Mouse (Mus musculus) neural tube, embryonic 15.5 days (tissue): ENCODE results near the gene Irf2bpl. TPM values are rescaled to one million over a fixed set of nuclear protein-coding genes. Genes with fewer than 3 reads are reported as not detected.

Source experiments
- ATAC-seq: fragments of 200-750 bp; cut with Nextera tagmentation; 2 replicates; pipeline ENCODE4 v1.8.0; 2017; ENCODE audit warnings: mild to moderate bottlenecking, moderate TSS enrichment, moderate library complexity; ENCODE audit not compliant: low FRiP score
- H3K27ac ChIP-seq: fragments of 300-500 bp; sonication (generic); replicated peaks from 2 replicates; pipeline ENCODE4 v1.5.1; 2015; ENCODE audit warnings: mild to moderate bottlenecking, inconsistent platforms
- H3K27me3 ChIP-seq: fragments of 300-500 bp; sonication (generic); replicated peaks from 2 replicates; pipeline ENCODE4 v1.6.1; 2015; ENCODE audit warnings: inconsistent platforms
- H3K36me3 ChIP-seq: fragments of 300-500 bp; sonication (generic); 2 replicates; pipeline ENCODE4 v1.6.1; 2015; ENCODE audit warnings: inconsistent platforms
- H3K4me1 ChIP-seq: fragments of 300-500 bp; sonication (generic); 2 replicates; pipeline ENCODE4 v1.6.1; 2015; ENCODE audit warnings: inconsistent platforms
- H3K4me2 ChIP-seq: fragments of 300-500 bp; sonication (generic); 2 replicates; pipeline ENCODE4 v1.6.1; 2015; ENCODE audit warnings: inconsistent platforms, mild to moderate bottlenecking, moderate library complexity
- H3K4me3 ChIP-seq: fragments of 300-500 bp; sonication (generic); replicated peaks from 2 replicates; pipeline ENCODE4 v1.5.1; 2015; ENCODE audit warnings: mild to moderate bottlenecking, inconsistent platforms
- H3K9ac ChIP-seq: fragments of 300-500 bp; sonication (generic); replicated peaks from 2 replicates; pipeline ENCODE4 v1.6.1; 2015; ENCODE audit warnings: mild to moderate bottlenecking, inconsistent platforms
- H3K9me3 ChIP-seq: fragments of 300-500 bp; sonication (generic); replicated peaks from 2 replicates; pipeline ENCODE4 v1.6.1; 2016; ENCODE audit warnings: inconsistent platforms
- WGBS: fragments of 180-500 bp; shearing (Covaris S2); methylation state at CpG from one replicate; pipeline ENCODE4 v1.1.7; 2015; ENCODE audit warnings: mixed read lengths; 5-methylcytosine and 5-hydroxymethylcytosine counted together
- polyA plus RNA-seq: library from polyadenylated mRNA; unstranded; fragments of >200 nt; fragmentation: Nextera tagmentation; extraction: Ambion mirVana; gene quantifications from 2 replicates; pipeline ENCODE4 v1.2.1, GENCODE M21; 2015

Irf2bpl gene
- polyA plus RNA-seq, 1 experiment from 2014 or later: 69.9 TPM

DNA sequence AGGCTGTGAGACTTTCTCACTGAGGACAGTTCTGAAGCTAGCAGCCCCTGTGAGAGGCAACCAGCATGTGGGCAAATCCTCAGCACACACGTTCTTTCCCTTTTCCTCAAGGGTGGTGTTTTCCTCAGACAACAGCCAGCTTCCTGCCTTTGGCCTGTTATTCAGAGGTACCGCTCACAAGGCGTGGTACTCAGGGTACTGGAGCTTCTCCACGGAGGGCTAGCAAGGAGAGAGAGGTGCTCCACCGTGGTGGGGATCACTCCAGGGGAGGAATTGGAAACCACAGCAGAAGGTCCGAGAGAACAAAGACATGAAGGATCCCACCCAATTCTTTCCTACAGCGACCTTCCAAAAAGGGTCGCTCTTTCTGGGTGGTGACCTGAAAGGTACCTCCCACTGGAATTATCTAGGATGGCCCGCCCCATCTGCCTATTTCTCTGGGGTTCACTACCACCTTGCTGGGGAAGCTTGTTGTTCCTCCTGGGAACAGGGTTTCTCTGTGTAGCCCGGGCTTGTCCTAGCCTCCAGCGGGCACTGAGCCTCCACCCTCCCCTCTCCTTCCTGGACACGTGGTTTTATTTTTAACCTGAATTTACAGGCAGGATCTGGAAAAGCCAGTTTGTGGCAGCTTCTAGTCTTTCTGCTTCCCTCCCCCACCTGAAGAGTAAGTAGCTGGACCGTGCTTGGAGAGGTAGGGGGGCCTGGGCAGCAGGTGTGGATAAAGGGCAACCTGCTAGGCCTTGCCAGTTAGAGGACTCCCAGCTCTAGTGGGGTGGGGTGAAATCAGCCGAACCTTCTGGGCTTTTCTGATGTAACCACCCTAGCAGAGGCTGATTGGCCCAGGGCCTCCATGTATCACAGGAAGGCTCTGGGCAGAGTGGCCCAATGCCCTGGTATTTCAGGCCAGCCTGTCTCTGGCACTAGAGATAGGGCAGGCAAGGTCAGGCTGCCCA, 17.1 kb downstream of the Irf2bpl start:
- no peak overlapping the region for H3K27ac ChIP-seq
- ATAC-seq: no peak
- 54% methylated on average over 14 of the region's 14 CpGs for WGBS

GRCm38 (mm10) chr12:86864316-86865020, 20.1 kb downstream of the Irf2bpl start:
- no peaks in the 10 kb centered on the region for H3K9me3 ChIP-seq

More for the DNA sequence above, 17.1 kb downstream of the Irf2bpl start:
- Histone ChIP-seq H3K4me1 (peaks cover 4% of the 10 kb centered on the region), H3K9ac (no peak overlapping the region), H3K27me3 (no peaks in the 10 kb centered on the region), H3K4me3 (no peak overlapping the region), H3K36me3 (no peaks in the 10 kb centered on the region), H3K4me2 (no peak overlapping the region), H3K9me3 (no peaks in the 10 kb centered on the region)

GRCm38 (mm10) chr12:86859924-86860790, 24.4 kb downstream of the Irf2bpl start:
- Histone ChIP-seq H3K4me3 (no peak overlapping the region), H3K9me3 (no peaks in the 10 kb centered on the region), H3K4me1 (peaks cover 28% of the 10 kb centered on the region), H3K9ac (0 out of 2 replicates have a peak overlapping the region, but pooled peaks have one; percentile 17), H3K27me3 (no peaks in the 10 kb centered on the region), H3K27ac (peak overlapping the region; percentile 77), H3K4me2 (no peak overlapping the region), H3K36me3 (no peaks in the 10 kb centered on the region)
- ATAC-seq: peak; percentile 20; the same call in 1 of the 2 replicates
- 28% methylated on average over 10 of the region's 10 CpGs for WGBS

More at GRCm38 (mm10) chr12:86864316-86865020, 20.1 kb downstream of the Irf2bpl start:
- H3K27ac ChIP-seq: no peak overlapping the region
- no peak overlapping the region for H3K4me3 ChIP-seq
- no peak overlapping the region for H3K9ac ChIP-seq
- H3K27me3 ChIP-seq: no peaks in the 10 kb centered on the region
- H3K36me3 ChIP-seq: no peaks in the 10 kb centered on the region
- ATAC-seq: no peak
- no peak overlapping the region for H3K4me2 ChIP-seq
- H3K4me1 ChIP-seq: peaks cover 13% of the 10 kb centered on the region
- 93% methylated on average over 5 of the region's 5 CpGs for WGBS

- Histone ChIP-seq H3K9ac (0 out of 2 replicates have a peak overlapping the region, but pooled peaks have one; percentile 17), H3K27me3 (no peaks in the 10 kb centered on the region), H3K9me3 (no peaks in the 10 kb centered on the region), H3K4me2 (no peak overlapping the region), H3K27ac (peak overlapping the region; percentile 77), H3K4me1 (peaks cover 31% of the 10 kb centered on the region), H3K4me3 (no peak overlapping the region), H3K36me3 (no peaks in the 10 kb centered on the region)
- 60% methylated on average over 6 of the region's 6 CpGs for WGBS
- no peak for ATAC-seq
Measured at GRCm38 (mm10) chr12:86858983-86859872, 25.4 kb downstream of the Irf2bpl start.

GRCm38 (mm10) chr12:86858498-86858897, 26.1 kb downstream of the Irf2bpl start:
- Histone ChIP-seq H3K9me3 (no peaks in the 10 kb centered on the region), H3K27ac (no peak overlapping the region), H3K9ac (no peak overlapping the region), H3K27me3 (no peaks in the 10 kb centered on the region), H3K4me2 (no peak overlapping the region), H3K36me3 (no peaks in the 10 kb centered on the region), H3K4me1 (peaks cover 31% of the 10 kb centered on the region), H3K4me3 (no peak overlapping the region)
- no peak for ATAC-seq
- 96% methylated on average over 4 of the region's 4 CpGs for WGBS

DNA sequence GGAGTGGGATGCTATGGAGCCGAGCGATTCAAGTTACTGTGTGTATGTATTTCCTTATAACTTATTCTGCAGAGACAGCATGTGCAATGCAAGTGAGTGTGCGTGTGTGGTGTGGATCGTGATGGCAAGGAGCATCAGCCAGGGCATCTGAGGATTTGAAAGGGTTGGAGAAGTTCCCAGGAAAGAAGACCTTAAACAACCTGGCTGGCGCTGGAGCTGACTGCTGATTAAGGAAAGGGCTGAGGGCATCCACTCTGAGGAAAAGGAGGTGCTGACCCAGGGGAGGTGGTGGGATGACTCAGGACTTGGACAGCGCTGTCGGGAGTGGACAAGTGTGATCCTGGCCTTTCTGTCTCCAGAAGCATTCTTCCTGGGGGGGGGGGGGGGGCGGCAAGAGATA, 27.3 kb downstream of the Irf2bpl start:
- Histone ChIP-seq H3K4me2 (no peak overlapping the region), H3K9ac (no peak overlapping the region), H3K4me3 (no peak overlapping the region), H3K27ac (no peak overlapping the region), H3K36me3 (no peaks in the 10 kb centered on the region), H3K9me3 (no peaks in the 10 kb centered on the region), H3K4me1 (peaks cover 31% of the 10 kb centered on the region), H3K27me3 (no peaks in the 10 kb centered on the region)
- 82% methylated on average over 7 of the region's 8 CpGs for WGBS
- ATAC-seq: no peak

DNA sequence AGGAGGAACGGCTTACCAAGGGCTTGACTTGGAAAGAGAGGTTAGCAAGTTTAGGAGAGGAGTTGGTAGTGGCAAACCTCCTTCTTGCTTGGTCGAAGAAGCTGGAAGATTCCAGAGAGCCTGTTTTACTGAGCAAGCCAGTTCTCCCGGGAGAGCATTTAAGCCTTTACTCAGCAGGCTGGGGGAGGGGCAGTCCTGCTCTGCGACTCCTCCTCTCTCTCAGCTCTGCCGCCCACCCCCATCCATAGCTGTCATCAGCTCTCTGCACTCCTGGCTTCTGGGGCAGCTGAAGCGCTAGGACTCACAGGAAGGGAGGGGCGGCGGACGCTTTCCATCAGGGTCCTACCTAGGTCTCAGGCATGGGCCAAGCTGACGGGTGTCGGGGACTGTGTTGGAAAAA, 28.9 kb downstream of the Irf2bpl start:
- H3K27ac ChIP-seq: peak overlapping the region; percentile 66
- H3K36me3 ChIP-seq: no peaks in the 10 kb centered on the region
- peak overlapping the region; percentile 46 for H3K4me2 ChIP-seq
- no peak overlapping the region for H3K4me3 ChIP-seq
- whole genome bisulfite sequencing: 14% methylated on average over 10 of the region's 11 CpGs
- peak; percentile 80 for ATAC-seq
- peaks cover 36% of the 10 kb centered on the region for H3K4me1 ChIP-seq
- no peaks in the 10 kb centered on the region for H3K9me3 ChIP-seq
- no peak overlapping the region for H3K9ac ChIP-seq
- H3K27me3 ChIP-seq: no peaks in the 10 kb centered on the region

DNA sequence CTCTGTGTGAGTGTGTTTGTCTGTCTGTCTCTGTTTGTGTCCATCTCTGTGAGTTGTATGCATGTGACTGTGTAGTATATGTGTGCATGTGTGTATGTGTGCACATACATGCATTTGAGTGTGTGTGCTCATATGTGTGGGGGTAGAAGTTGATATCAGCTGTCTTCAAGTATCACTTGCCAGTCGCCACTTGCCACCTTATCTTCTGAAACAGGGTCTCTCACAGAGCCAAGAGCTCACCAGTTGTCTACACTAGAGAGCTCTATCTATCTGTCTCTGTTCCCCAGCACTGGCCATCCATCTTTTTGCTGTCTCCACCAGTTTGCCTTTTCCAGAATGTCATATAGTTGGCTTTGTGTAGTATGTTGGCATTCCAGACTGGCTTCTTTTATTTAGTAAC, 31.1 kb downstream of the Irf2bpl start:
- Histone ChIP-seq H3K4me2 (no peak overlapping the region), H3K9ac (no peak overlapping the region), H3K4me1 (peaks cover 33% of the 10 kb centered on the region), H3K27ac (no peak overlapping the region), H3K27me3 (no peaks in the 10 kb centered on the region), H3K36me3 (no peaks in the 10 kb centered on the region), H3K4me3 (no peak overlapping the region), H3K9me3 (no peaks in the 10 kb centered on the region)
- 100% methylated on average over 1 of the region's 1 CpGs for WGBS
- no peak for ATAC-seq

- Histone ChIP-seq H3K27ac (0 out of 2 replicates have a peak overlapping the region, but pooled peaks have one; percentile 74), H3K4me1 (peaks cover 33% of the 10 kb centered on the region)
Measured at GRCm38 (mm10) chr12:86851313-86851712, 33.3 kb downstream of the Irf2bpl start.

DNA sequence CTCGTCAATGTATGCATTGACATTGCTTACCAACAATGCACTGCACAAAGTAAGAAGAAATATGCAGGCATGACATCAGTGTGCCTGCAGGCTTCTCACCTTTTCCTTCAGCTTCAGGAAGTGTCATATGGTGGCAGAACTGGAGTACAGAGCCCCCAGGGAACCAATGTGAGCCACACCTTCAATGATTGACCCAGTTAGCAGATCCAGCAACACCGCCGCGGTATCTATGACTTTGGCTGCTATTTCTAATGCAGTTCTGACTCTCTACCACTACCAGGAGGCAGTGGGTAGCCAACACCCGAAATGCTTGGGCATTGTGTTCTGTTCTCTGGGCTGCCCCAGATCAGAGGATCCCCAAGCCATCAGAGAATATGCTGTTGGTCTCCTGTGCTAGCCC, 33.9 kb downstream of the Irf2bpl start:
- 73% methylated on average over 5 of the region's 5 CpGs for WGBS
- Histone ChIP-seq H3K36me3 (no peaks in the 10 kb centered on the region), H3K4me3 (no peak overlapping the region), H3K9me3 (no peaks in the 10 kb centered on the region), H3K4me2 (peak overlapping the region; percentile 23), H3K27me3 (no peaks in the 10 kb centered on the region), H3K27ac (peak overlapping the region; percentile 74), H3K9ac (no peak overlapping the region), H3K4me1 (peaks cover 30% of the 10 kb centered on the region)
- ATAC-seq: no peak

More at GRCm38 (mm10) chr12:86851313-86851712, 33.3 kb downstream of the Irf2bpl start:
- Histone ChIP-seq H3K9ac (no peak overlapping the region), H3K4me2 (no peak overlapping the region), H3K4me3 (no peak overlapping the region), H3K36me3 (no peaks in the 10 kb centered on the region), H3K27me3 (no peaks in the 10 kb centered on the region), H3K9me3 (no peaks in the 10 kb centered on the region)
- no peak for ATAC-seq
